10 mouse cellular contexts compared by ENCODE assay signal in the genomic region with DNA sequence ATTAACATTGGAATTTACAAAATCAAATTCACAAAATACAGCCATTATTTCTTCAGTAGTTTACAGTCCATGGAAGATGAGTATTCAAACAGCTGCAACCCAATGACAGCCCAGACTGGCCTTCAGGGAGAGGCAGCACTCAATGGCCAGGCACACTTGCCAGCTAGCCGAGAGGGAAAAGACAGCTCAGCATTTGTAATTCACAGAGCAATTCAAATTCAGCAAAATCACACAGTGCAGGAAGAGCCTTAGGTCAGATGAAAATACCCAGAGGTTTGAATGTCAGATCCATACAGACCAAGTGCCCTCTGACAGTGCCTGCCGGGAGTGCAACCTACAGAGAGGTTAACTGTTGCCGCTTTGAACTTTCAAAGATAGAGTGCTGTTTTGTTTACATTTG.
DNase-seq lines count a peak whose midpoint lies in the region; TF ChIP-seq lines count a peak whose summit lies in the region.
"Had no signal": no experiment of that assay in that cellular context is flagged by ENCODE, and none has a peak within 500 bp of the region (broad histone marks: within the 10 kb centered on the region; RNA-seq: fewer than 3 reads in every experiment).

No protein-coding gene starts in this region.

- intact Hi-C loops in heart, adult 2 months (cut with DNase I): loop anchor here (2.0 to 5.0 kb wide), 2 partner anchors 50 to 76 kb away; no protein-coding TSS in a partner anchor

- peak in 1 of 2 experiments; percentile 33 for DNase-seq in heart, adult 2 months
- DNase-seq in heart, adult 8-10 months (ENCODE audit: low spot score): no peak
- peak; percentile 32 for DNase-seq in lung, adult 2 months
- no peak for DNase-seq in lung, postnatal 10 days
- peak; percentile 66 for DNase-seq in gastrocnemius, adult 18-20 months (ENCODE audit: low spot score)
- peak; percentile 36 for DNase-seq in naive thymus-derived CD4-positive, alpha-beta T cell, adult 2 months (ENCODE audit: low read depth)
- no peak for DNase-seq in urinary bladder, adult 2 months (ENCODE audit: low spot score)
- no peak for DNase-seq in left cerebral cortex, adult 18-20 months (ENCODE audit: low spot score in 2 of 2)
- DNase-seq: embryo, embryonic 11 days had no signal

- 19% methylated on average over 3 of the region's 3 CpGs for WGBS in heart, adult 2 months
- WGBS in lung, adult 2 months: 15% methylated on average over 3 of the region's 3 CpGs

- H3K9ac ChIP-seq in heart, adult 2 months (ENCODE audit: low read depth, low read length): peak overlapping the region; percentile 5; the same call in 1 of the 2 replicates
- H3K9ac ChIP-seq: hindbrain, embryonic 13.5 days had no signal

- H3K79me2 ChIP-seq in heart, adult 2 months (replicated peaks; ENCODE audit: control insufficient read depth, insufficient read depth, low read length): peaks cover 5% of the 10 kb centered on the region

- peak overlapping the region; percentile 90 for H3K27ac ChIP-seq in heart, adult 2 months

- peaks cover 28% of the 10 kb centered on the region for H3K4me1 ChIP-seq in heart, adult 2 months (ENCODE audit: control insufficient read depth, insufficient read depth, low read length)
- H3K4me1 ChIP-seq in lung, adult 2 months (ENCODE audit: control insufficient read depth, insufficient read depth, low read length): peaks cover 30% of the 10 kb centered on the region

- no peak for TF ChIP-seq EP300 in heart, adult 2 months (IDR thresholded peaks at IDR 0.05; ENCODE audit: insufficient read depth, low read depth, low read length)

- TF ChIP-seq POLR2A in heart, adult 2 months (IDR thresholded peaks at IDR 0.05; ENCODE audit: insufficient read depth, low read depth, low read length): no peak
- no peak for TF ChIP-seq POLR2A in lung, adult 2 months (IDR thresholded peaks at IDR 0.05; ENCODE audit: borderline replicate concordance, extremely low read depth, low read depth, low read length)

- H3K27me3 ChIP-seq in heart, adult 2 months (ENCODE audit: control insufficient read depth, insufficient read depth, low read length): no peaks in the 10 kb centered on the region
- H3K27me3 ChIP-seq: hindbrain, embryonic 13.5 days had no signal

- peak overlapping the region; percentile 19 for H3K4me3 ChIP-seq in heart, adult 2 months
- H3K4me3 ChIP-seq in lung, adult 2 months (replicated peaks; ENCODE audit: extremely low read depth, low read depth, low read length): no peak overlapping the region
- H3K4me3 ChIP-seq: hindbrain, embryonic 13.5 days had no signal

- peaks cover 22% of the 10 kb centered on the region for H3K36me3 ChIP-seq in heart, adult 2 months (ENCODE audit: control insufficient read depth, insufficient read depth, low read length)
- H3K36me3 ChIP-seq: hindbrain, embryonic 13.5 days had no signal

- peak; percentile 45 for TF ChIP-seq CTCF in heart, adult 2 months (IDR thresholded peaks at IDR 0.05)
- no peak for TF ChIP-seq CTCF in lung, adult 2 months (IDR thresholded peaks at IDR 0.05; ENCODE audit: insufficient read depth, low read length)

Comparison
In these comparisons a context has a peak if more than half of its experiments do, and no peak if none do; other contexts are left out.
1. DNase-seq: peak in lung, adult 2 months (single experiment), gastrocnemius, adult 18-20 months (single experiment) and naive thymus-derived CD4-positive, alpha-beta T cell, adult 2 months (single experiment); none in heart, adult 8-10 months (single experiment), lung, postnatal 10 days (single experiment), urinary bladder, adult 2 months (single experiment) and left cerebral cortex, adult 18-20 months (0 of 2).